Mouse (Mus musculus) thymus, postnatal 4 days (tissue): ENCODE results near the gene Foxd4.

Source experiments
- DNase-seq: peaks from one replicate; pipeline ENCODE4 v3.0.0; 2021

Foxd4 gene

DNA sequence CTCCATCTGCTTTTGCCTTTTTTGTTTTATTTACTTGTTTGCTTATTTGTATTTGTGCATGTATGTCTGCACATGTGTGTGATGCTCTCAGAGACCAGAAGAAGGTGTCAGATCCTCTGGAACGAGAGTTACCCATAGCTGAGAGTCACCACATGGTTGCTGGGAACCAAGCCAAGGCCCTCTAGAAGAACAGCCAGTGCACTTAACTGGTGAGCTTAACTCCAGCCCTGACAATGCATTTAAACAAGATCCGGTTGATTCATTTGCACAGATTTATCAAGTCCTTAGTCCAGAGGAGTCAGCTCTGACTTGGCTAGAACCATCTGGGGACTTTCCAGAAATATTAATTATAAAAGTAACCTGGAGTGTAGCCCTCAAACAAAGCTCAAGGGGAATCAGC lies 27.1 kb downstream of the Foxd4 start:
- no peak for DNase-seq

DNA sequence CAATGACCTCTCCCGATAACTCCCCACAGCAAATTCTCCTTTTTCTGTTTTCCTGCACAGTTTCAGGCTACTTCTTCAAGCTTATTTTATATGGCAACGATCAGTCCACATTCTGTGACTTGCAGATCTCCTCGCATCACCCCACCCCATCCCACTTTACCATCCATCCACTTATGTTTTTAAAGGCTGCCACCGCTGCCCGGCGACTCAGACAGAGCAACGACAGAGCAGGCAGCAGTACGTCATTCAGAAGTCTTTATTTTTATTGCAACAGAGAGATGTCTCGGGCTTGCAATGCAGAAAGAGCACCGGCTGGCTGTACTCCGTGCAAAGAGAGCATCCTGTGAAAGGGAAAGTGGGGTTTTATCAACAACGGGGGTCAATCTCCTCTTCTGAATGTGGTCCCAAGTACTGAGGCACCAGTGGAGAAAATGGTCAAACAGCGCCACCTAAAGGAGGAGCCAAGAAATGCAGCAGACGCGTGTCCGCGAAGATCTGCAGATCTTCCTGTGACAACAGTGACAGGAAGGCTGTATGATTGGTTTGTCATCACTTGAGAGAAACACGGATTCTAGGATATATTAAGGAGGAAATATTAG lies 29.9 kb downstream of the Foxd4 start:
- peak; percentile 73 for DNase-seq

DNA sequence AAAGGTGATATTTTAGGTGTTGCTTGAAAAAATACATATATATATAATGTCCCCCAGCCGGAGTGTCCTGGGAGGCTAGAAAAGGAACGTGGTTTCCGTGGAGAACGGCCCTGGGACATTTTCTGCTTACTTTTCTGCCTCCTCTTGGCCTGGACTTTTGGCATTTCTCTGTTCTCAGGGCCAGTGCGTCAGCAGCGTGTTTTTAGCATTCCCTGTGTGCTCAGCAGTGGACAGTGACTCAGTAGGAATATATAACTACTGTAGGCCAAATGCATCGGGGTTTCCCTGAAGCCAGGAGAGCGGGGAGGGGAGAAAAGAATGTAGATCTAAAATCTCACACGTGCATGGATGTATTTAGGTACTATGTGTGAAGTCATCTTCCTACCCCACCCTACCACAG lies 35.6 kb downstream of the Foxd4 start:
- DNase-seq, result no peak

DNA sequence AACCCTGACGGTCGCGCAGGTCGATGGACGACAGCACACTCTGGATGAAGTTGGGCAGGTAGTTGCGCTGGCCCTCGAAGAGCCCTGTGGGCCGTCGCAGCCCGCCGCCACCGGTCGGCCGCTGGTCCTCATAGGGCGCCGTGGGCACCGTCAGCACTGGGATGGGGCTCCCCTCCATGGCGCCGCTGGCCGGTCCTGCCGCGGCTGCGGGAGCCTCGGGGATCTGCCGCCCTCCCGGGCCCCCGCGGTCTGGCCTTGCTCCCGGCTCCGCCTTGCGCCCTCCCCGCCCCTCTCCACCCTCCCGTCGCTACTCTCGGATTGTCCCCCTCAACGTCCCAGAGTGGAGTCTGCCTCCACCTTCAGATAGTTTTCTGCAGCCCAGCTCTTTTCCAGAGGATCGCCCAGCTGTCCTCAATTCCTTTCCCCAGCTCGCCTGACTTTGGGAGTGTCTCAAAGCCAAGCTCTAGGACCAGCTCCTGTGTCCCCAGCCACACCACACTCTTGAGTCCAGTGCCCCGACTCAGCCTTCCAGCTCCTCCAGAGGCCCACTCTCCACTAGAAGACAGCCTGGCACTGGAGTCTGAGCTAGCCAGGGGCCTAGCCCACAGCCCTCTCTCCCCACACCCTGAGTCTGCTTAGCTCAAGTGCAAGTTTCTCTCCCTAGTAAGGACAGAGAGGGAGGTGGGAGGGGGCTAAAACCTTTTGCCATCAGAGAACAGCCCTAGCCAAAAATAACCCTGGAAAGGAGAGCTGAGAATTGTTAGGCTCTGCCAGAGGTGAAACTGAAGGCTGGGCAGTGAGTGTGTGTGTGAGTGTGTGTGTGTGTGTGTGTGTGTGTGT lies 39.2 kb downstream of the Foxd4 start, which contains the start of gene Pgm5:
TSS of gene Pgm5 (minus strand) at position 244 of the 840 bp plus-strand sequence.
- peak; percentile 12 for DNase-seq

DNA sequence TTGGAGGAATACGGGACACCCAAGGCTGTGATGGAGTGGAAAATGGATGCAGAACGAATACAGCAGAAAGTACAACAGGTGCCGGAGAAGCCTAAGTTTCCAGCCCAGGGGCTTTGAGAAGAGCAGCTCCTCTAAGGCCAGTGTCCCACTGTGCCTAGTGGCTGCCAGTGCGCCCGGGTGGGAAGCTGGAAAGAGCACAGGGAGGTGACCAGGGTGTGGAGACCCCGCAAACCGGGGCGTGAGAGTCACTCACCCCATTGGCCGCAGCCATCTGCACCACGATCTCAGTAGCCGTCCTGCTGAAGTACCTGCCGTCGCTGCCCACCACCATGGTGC lies 39.8 kb downstream of the Foxd4 start:
- no peak for DNase-seq

DNA sequence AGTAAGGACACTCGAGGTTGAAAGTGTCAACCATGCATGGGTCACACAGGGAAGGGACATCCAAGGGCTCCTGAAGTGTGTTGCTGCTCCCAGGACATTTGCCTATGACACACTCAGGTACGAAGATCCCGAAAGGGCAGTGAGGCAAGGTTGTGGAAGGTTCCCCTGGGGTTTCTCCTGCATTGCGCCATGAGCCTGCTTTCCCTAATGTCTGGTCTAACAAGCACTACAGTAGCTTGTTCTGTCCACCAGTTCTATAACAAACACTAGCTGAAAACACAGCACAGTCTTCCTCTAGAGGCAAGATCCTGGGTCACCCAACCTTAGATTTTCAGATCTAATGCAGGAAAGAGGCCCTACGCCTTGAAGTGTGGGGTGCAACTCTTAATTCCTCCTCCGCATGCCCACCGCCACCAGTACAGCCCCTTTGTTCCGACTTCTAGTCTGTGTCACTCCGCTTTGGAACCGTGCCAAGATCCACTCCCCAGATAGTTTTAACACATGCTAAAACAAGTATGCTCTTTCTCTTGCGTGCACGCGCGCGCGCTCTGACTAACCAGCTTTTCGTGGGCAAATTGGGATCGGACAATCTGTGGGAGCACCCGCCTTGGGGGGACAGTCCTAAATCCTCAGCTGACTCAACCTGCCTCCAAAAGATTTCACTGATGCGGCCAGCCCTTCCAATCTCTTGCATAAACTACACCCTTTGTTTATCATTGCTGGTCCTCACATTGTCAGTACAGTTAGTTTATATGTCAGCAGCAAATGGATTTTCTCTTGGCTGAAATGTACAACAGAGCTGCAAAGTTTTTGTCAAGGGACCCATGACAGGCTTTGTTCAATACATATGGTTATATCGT lies 49.3 kb downstream of the Foxd4 start:
- DNase-seq, result no peak
